Mouse (Mus musculus): Measurements from ENCODE around the gene Zfp51. TPM values are rescaled to one million over a fixed set of nuclear protein-coding genes. Genes with fewer than 3 reads are reported as not detected.

Zfp51 gene
- polyA plus RNA-seq (2017; shearing (Covaris generic)): 48.7 TPM

DNA sequence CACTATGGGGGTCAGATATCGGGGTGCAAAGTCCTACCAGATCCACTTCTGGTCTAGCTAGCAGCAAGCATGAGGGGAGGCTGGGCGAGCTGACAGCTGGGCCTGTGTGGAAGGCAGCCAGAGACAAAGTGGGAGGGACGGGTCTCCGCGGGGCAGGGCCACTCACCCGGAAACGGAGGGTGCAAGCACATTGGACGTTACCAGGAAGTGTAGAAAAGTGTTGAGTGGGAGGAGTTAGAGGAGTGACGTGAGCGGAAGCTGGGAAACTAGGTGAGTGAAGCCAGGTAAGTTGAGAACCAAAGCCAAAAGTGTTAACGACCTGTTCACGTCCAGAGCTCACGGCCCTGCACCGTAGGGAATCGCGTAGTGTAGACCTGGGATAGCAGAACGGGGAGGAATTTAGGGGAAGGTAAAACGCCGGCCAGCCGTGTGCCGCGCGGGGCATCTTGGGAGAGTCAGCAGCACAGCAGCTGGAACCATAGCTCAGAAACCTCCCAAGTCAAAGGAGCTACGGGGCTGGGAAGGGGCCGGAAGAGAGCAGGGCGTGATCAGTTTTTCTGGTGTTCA lies at the start of gene Zfp51:
Zfp51 (plus strand) TSS at position 237 of the 567 bp plus-strand sequence.

DNA sequence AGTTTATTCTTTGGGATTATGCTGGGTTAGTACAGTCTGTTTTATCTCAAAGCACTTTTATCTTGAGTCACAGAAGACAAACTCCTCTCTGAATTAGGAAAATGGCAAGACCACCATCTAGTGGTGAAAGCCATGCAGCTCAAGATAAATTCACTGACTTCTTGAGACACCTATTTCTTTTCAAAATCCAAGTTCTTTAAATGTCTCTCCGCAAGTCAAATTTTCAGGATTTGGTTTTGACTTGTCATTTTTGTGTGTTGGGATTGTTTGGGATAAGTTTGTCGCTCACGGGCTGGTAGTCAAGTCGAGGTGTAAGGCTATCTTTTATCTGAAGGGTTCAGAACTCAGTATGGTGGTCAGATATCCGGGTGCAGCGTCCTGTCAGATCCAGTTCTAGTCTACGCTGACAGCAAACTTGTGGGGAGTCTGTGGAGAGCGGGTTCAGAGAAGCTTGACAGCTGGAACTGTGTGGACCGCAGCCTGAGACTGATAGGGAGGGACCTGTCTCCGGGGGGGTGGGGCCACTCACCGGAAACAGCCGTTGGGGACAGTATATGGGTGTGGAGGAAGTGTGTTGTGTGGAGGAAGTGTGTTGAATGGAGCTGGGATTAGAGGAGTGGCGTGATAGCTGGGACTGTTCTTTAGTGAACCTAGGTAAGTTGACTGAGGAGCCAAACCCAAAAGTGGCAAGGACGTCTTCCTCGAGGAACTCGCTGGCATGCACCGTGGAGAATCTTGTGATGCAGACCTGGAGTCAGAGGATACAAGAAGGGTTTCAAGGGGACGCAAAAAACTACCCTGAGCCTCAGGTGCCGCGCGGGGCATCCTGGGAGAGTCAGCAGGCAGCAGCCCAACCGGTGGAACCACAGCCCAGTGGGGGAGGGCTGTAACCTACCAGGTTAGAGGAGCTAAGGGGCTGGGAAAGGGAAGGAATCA lies 27.2 kb upstream of the Zfp51 start, which contains the start of gene Zfp54:
Zfp54 (plus strand) TSS at position 564 of the 936 bp plus-strand sequence.

DNA sequence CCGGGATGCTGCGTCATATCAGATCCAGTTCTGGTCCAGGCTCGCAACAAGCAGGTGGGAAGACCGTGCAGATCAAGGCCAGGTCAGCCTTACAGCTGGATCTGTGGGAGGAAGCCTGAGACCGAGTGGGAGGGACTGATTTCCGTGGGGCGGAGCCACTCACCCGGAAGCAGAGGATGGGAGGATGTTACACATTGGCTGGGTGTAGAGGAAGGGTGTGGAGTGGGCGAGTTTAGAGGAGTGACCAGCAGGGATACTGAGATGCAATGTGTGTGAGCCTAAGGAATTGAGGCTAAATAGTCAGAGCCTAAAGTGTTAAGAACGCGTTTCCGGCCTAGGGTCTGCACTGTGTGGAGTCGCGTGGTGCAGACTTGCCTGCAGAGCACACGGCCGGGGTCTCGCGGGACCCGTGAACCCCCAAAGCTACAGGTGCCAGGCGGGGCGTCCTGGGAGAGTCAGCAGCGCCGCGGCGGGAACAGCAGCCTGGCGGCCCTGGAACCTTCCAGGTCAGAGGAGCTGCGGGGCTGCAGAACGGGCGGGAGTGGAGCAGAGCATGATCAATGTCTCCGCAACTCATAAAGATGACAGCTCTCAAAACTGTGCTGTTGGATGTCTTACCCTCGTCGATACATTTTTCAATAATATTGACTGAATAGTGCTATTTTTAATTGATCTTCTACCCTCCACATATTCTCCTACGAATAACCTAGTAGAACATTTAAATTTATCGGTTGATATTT lies 38.8 kb downstream of the Zfp51 start, which contains the start of gene Zfp53:
Zfp53 (plus strand) TSS at position 239 of the 740 bp plus-strand sequence.

Other genes with a start within 250 kb of the Zfp51 start
- gene Vmn1r234, start 224.3 kb upstream of the Zfp51 start, polyA plus RNA-seq (2017; shearing (Covaris generic)): not detected
- not detected for gene Vmn1r235, start 194.0 kb upstream of the Zfp51 start, polyA plus RNA-seq (2017; shearing (Covaris generic))
- not detected for gene Vmn1r236, start 167.4 kb upstream of the Zfp51 start, polyA plus RNA-seq (2017; shearing (Covaris generic))
- gene Vmn1r237, start 138.5 kb upstream of the Zfp51 start, polyA plus RNA-seq (2017; shearing (Covaris generic)): not detected
- 22.2 TPM for gene Zfp677, start 66.6 kb upstream of the Zfp51 start, polyA plus RNA-seq (2017; shearing (Covaris generic))
- gene Zfp54, start 27.1 kb upstream of the Zfp51 start, polyA plus RNA-seq (2017; shearing (Covaris generic)): 11.7 TPM
- 65.0 TPM for gene Zfp53, start 38.6 kb downstream of the Zfp51 start, polyA plus RNA-seq (2017; shearing (Covaris generic))
- 26.1 TPM for gene Zfp52, start 85.2 kb downstream of the Zfp51 start, polyA plus RNA-seq (2017; shearing (Covaris generic))
- gene Zfp948, start 116.6 kb downstream of the Zfp51 start, polyA plus RNA-seq (2017; shearing (Covaris generic)): 4.9 TPM
- gene Zfp983, start 200.2 kb downstream of the Zfp51 start, polyA plus RNA-seq (2017; shearing (Covaris generic)): 19.0 TPM
- 26.2 TPM for gene Gm10226, start 241.5 kb downstream of the Zfp51 start, polyA plus RNA-seq (2017; shearing (Covaris generic))